Mouse (Mus musculus): ENCODE results near the gene Tex14.

DNA sequence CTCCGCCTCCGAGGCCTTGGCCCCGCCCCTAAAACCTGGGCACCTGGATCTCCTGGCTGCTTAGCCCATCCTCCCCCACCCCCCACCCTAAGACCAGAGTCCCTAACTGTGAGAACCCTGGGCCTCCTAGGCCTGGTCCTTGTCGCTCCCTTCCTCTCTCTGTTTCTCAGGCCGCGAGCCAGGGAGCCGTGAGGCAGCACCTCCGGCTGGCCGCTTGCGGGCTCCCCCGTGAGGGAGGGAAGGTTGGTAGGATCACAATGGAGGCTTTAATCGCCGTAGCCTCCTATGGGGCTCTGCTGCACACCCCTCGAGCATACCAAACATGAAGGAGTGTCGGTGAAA is 187.5 kb downstream of the Tex14 start:
- TF ChIP-seq MYOD1 (IDR thresholded peaks at IDR 0.05; ENCODE audit: control insufficient read depth, insufficient read length, low read depth) = no peak
- no peak for TF ChIP-seq FOSL1 (IDR thresholded peaks at IDR 0.05; ENCODE audit: insufficient read depth, low read length, poor library complexity, severe bottlenecking)
- no peak for TF ChIP-seq CEBPB (IDR thresholded peaks at IDR 0.05; ENCODE audit: low read depth)
- TF ChIP-seq CTCF (IDR thresholded peaks at IDR 0.05; ENCODE audit: control insufficient read depth, insufficient read depth, insufficient read length) = no peak

All from C2C12 (cell line).